Mouse (Mus musculus) embryo, embryonic 11.5 days (tissue): ENCODE data around the gene Ifna13.
A peak's percentile ranks its signal among the peaks of the same experiment; 100 is the strongest.

Experiments used
- DNase-seq: peaks from one replicate; pipeline ENCODE4 v3.0.0-alpha.2; 2012; ENCODE audit warnings: low read depth, low spot score

The Ifna13 gene

GRCm38 (mm10) chr4:88644359-88644758 lies at the start of gene Ifna13:
Gene Ifna13, minus strand, starts transcription at chr4:88644459.
- no peak for DNase-seq

GRCm38 (mm10) chr4:88693392-88693791 lies 49.1 kb upstream of the Ifna13 start:
- no peak for DNase-seq

- no peak for DNase-seq
Observed at GRCm38 (mm10) chr4:88692537-88692936, 48.3 kb upstream of the Ifna13 start.

GRCm38 (mm10) chr4:88691259-88691658 lies 47.0 kb upstream of the Ifna13 start, which contains the start of gene Ifnab:
Gene Ifnab, minus strand, starts transcription at chr4:88691359.
- no peak for DNase-seq

GRCm38 (mm10) chr4:88683812-88684211 lies 39.6 kb upstream of the Ifna13 start, which contains the start of gene Ifna2:
Gene Ifna2, minus strand, starts transcription at chr4:88683912.
- no peak for DNase-seq

GRCm38 (mm10) chr4:88681353-88681752 lies 37.1 kb upstream of the Ifna13 start:
- DNase-seq: no peak

- peak; percentile 17 for DNase-seq
Observed at GRCm38 (mm10) chr4:88680362-88680761, 36.1 kb upstream of the Ifna13 start.

GRCm38 (mm10) chr4:88676824-88677223 lies 32.6 kb upstream of the Ifna13 start, which contains the start of gene Ifna16:
Gene Ifna16, minus strand, starts transcription at chr4:88676924.
- DNase-seq: no peak

- DNase-seq: no peak
Observed at GRCm38 (mm10) chr4:88655461-88655860, 11.2 kb upstream of the Ifna13 start.

- no peak for DNase-seq
Observed at GRCm38 (mm10) chr4:88653644-88654043, 9.4 kb upstream of the Ifna13 start.

- peak; percentile 8 for DNase-seq
Observed at GRCm38 (mm10) chr4:88642526-88642925, 1.7 kb downstream of the Ifna13 start.

- DNase-seq: peak; percentile 100
Observed at GRCm38 (mm10) chr4:88641077-88641831, 3.0 kb downstream of the Ifna13 start.

- DNase-seq: no peak
Observed at GRCm38 (mm10) chr4:88640704-88641076, 3.6 kb downstream of the Ifna13 start.

- DNase-seq: no peak
Observed at GRCm38 (mm10) chr4:88634311-88634710, 9.9 kb downstream of the Ifna13 start, which contains the start of gene C87499. Gene C87499, minus strand, starts transcription at chr4:88634411.

- no peak for DNase-seq
Observed at GRCm38 (mm10) chr4:88603276-88603675, 41.0 kb downstream of the Ifna13 start, which contains the start of gene Ifna12. Gene Ifna12, minus strand, starts transcription at chr4:88603376.
